Mouse (Mus musculus) heart, adult 2 months (tissue): ENCODE data around the gene Ttll8.

Experiments
- CTCF ChIP-seq: fragments of 200-600 bp; IDR thresholded peaks from 2 replicates; pipeline ENCODE4 v1.8.1; 2022; ENCODE audit warnings: antibody characterized with exemption, mild to moderate bottlenecking, moderate library complexity
- POLR2A ChIP-seq: fragments of 200-500 bp; IDR thresholded peaks from 2 replicates; pipeline ENCODE4 v1.6.1; 2011; ENCODE audit warnings: mild to moderate bottlenecking, low read depth, low read length, control low read depth; ENCODE audit not compliant: insufficient read depth

GRCm38 (mm10) chr15:88865061-88865460 lies 89.2 kb downstream of the Ttll8 start:
- no peak for TF ChIP-seq CTCF
- TF ChIP-seq POLR2A = no peak; the same call in 1 of the 2 replicates
